Mouse (Mus musculus) left cerebral cortex, adult 2 months (tissue): ENCODE data around the gene Lrch1. TPM values are rescaled to one million over a fixed set of nuclear protein-coding genes. Genes with fewer than 3 reads are reported as not detected.

Experiments used
- DNase-seq, 2 experiments: peaks; one replicate each; pipeline ENCODE4 v3.0.0; 2021 to 2022; ENCODE audit warnings: low spot score in 2 of 2, mixed read lengths in 1 of 2; ENCODE audit errors: extremely low spot score in 1 of 2
- H3K27ac ChIP-seq: fragments of 200-600 bp; 2 replicates; pipeline ENCODE4 v1.8.1; 2022
- H3K4me3 ChIP-seq: fragments of 200-600 bp; 2 replicates; pipeline ENCODE4 v1.8.1; 2022
- CTCF ChIP-seq: fragments of 200-600 bp; IDR thresholded peaks from 2 replicates; pipeline ENCODE4 v1.8.1; 2022; ENCODE audit warnings: antibody characterized with exemption, mild to moderate bottlenecking, moderate library complexity
- intact Hi-C: fragments of 180-260 bp; cut with DNase I; formaldehyde crosslinking; loops from one replicate; pipeline ENCODE4 v1.15.1; 2025
- total RNA-seq, 2 experiments: library from RNA; stranded (reverse); gene quantifications; 2 replicates each; pipeline ENCODE4 v1.2.3; 2021

Gene Lrch1
- total RNA-seq, 2 experiments from 2014 or later = 14.8 to 16.3 TPM

DNA sequence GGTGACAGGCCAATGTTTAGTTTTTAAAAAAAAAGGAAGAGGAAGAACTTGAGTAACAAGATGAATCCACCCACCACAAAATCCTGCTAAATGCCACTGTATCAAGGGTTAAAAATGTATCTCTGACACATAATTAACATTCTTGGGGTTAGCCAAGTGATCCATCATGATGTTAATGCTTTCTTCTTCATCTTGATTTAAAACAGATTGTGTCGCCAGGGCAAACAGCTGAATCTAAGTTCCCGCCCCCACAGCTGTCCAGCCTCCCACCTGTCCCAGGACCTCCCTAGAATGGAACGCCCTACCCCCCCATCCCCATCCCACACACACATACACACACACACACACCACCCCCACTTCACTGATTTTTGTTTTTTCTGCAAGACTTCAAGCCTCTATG lies 64.9 kb downstream of the Lrch1 start:
- Histone ChIP-seq H3K4me3 (no peak overlapping the region), H3K27ac (no peak overlapping the region)
- TF ChIP-seq CTCF = no peak
- intact Hi-C loops = loop anchor here (2.0 kb wide), 1 partner anchor 64 kb away; the partner anchor contains the start of gene Lrch1
- DNase-seq = no peak

DNA sequence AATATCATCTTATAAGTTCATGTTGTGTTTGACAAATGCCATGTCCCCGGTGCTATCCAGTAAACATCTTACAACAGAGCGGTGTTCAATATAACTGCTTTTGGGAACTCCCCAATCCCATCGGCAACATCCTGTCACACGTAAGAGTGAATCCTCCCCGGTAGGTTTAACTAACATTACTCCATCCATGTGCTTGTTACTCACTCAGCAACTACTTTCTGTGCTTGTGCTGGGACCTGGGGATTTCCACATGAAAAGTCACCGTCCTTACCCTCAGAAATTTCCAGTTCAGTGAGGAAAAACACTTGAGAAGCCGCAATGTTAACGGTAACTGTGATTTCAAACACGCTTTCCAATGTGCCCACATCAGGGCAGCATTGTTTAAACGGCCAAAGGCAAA lies 66.8 kb downstream of the Lrch1 start:
- intact Hi-C loops = no loop called here
- no peak overlapping the region for H3K27ac ChIP-seq
- DNase-seq = no peak
- no peak overlapping the region for H3K4me3 ChIP-seq
- no peak for TF ChIP-seq CTCF

DNA sequence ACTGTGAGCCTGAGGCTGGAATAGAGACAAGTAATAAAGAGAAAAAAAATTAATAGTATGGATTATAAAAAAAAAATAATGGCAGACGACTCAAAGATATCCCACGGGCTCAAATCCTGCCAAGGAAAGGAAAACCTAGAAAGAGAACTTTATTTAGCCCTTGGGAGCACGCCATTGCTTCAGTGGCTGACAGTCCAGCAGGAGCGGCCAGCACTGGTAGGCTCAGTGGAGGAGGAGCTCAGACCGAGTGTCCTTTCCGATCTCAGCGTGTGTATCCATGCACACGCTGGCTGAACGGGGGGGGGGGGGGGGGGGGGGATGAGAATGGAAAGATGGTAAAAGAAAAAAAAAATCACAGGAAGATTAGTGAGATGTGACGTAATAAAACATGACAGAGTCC lies 68.2 kb downstream of the Lrch1 start:
- intact Hi-C loops = no loop called here
- no peak overlapping the region for H3K4me3 ChIP-seq
- DNase-seq = no peak
- H3K27ac ChIP-seq = no peak overlapping the region
- no peak for TF ChIP-seq CTCF

DNA sequence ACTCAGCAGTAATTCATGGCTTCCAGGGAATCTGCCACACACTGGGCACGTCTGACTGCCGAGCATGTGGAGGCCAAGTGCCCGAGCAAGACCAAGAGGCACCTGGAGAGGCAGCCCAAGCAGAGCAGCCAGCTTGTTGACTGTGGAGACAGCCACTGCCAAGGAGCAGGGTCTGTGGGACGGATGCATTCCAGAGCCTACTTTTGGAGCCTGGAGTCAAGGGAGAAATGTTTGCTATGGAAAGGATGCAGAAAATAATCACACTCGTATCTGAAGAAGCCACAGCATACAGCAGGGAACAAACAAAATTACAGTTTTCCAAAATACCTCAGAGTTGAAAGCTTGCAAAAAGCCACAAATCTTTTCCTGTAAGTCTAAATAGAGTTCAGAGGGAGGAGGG lies 70.4 kb downstream of the Lrch1 start:
- Histone ChIP-seq H3K4me3 (no peak overlapping the region), H3K27ac (no peak overlapping the region)
- intact Hi-C loops = no loop called here
- no peak for DNase-seq
- TF ChIP-seq CTCF = no peak

DNA sequence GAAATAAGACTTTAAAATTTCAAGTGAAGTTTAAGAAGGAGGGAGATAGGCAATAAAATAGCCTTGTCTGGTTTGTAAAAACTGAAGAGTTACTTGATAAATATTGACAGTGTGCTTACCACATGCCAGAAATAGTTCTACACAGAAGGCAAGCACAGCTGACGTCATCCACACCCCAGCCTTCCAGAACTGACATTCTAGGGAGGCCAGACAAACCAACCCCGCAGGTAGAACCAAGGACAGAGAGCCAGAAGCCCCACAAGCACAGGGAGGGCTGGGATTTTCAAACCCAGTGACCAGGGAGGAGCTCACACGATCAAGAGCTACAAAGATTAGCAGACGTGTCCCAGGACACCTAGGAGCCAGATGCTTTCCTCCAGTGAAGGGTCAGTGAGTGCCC lies 76.5 kb downstream of the Lrch1 start:
- no peak for TF ChIP-seq CTCF
- no peak overlapping the region for H3K27ac ChIP-seq
- intact Hi-C loops = no loop called here
- H3K4me3 ChIP-seq = no peak overlapping the region
- DNase-seq = no peak

DNA sequence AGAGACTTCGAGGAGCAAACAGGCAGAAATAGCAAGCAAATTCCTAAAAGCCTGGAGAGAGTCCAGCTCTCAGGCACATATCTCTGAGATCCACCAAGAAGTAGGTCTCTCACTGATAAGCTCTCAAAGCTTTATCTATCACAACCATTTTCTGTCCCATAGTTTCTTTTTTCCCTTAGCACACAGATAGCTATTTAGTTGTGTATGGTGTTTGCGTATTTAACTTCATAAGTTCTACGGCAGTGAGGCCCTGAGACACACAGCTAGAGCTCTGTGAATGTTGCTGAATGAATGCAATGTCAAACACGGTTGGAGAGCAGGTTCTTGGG lies 78.8 kb downstream of the Lrch1 start:
- intact Hi-C loops = no loop called here
- no peak overlapping the region for H3K27ac ChIP-seq
- no peak overlapping the region for H3K4me3 ChIP-seq
- no peak for DNase-seq
- no peak for TF ChIP-seq CTCF

DNA sequence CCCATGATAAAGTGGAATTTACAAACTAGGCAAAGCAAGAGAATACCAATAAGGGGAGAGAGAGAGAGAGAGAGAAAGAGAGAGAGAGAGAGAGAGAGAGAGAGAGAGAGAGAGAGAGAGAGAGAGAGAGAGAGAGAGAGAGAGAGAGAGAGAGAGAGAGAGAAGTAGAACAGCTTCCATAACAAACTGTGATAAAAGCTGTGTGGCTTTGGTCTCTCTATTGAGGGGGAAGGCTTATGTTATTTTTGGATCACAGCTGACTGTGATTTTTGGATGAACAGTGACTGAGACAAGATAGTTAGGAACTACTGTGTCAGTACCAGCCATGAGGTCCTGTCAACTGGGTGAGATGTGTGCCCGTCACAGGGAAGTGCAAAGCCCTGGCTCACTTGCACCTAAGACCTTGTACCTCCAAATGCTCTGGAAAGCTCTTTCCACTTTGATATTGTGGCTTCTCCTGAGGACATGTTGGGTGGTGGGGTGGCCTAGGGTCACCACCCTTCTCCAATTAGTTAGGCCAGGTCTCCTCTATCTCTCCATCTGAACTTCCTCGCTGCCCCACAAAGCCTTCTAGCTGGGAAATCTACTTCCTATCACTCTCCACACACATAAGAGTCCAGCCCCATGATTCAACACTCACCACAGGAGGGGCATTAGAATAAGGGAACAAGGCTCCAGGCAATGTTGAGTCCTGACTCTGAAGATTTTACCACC lies 79.3 kb downstream of the Lrch1 start:
- intact Hi-C loops = no loop called here
- no peak for TF ChIP-seq CTCF

DNA sequence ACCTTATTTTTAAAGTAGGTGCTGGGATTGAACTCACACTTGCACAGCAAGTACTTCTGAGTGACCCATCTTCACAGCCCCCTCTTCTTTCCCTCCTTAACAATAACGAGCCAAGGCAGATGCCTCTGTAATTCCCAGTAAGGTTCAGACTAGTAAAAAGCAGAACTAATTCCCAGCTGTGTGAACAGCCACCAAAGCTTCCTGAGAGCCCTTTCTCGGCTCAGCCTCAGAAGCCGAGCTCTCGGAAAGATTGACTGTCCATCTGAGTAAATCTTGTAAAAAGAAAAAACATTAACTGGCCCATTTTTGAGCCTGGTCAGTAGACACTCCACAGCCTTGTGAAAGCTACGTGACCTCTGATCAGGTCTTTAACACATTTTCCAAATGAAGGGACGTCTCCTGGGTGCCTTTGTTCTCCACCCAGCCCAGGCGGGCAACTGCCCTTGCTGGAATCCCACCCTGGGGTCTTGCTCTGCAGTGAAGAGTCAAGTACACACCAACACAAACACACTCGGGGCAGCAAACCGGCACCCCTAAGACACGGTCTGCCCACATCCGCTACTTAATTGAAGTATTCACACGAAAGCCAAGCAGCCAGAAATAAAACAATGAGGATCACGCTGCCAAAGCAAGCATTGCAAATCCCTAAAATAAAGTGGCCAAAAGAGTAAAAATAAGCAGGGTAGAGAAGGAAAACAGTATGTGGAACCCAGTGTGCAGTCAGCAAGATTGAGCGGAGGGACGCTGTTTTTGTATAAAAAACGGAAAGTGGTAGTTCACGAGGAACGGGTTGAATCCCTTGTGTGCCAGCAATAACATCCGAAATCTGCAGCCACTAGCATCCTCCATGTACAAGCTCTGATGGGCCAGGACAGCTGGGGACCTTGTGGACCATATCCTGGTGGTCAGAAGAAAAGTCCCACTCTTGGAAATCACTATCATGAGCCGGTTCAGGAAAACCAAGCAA lies 80.3 kb downstream of the Lrch1 start:
- intact Hi-C loops = no loop called here
- Histone ChIP-seq H3K4me3 (peak overlapping the region; percentile 28), H3K27ac (peak overlapping the region; percentile 32; the same call in 1 of the 2 replicates)
- no peak for TF ChIP-seq CTCF
- DNase-seq = no peak

More for the DNA sequence above, 79.3 kb downstream of the Lrch1 start:
- H3K4me3 ChIP-seq = no peak overlapping the region
- DNase-seq = no peak
- H3K27ac ChIP-seq = no peak overlapping the region

DNA sequence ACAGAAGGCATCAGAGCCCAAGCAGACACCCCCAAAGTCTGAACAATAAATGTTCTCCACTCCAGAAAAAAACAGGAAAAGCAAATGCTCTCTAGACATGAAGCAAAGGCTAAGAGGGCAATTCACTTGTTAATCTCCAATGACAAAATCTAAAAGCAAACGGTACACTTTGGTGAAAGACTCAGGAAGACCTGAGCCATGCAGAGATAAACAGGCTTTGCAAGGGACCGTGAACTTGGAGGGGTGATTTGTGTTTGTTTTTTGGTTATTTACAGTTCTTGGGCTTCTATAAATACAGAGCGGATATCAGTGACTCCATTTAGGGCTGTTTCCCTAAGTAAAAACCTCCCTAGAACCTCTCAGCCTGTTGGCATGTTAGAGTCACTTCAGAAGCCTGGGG lies 81.9 kb downstream of the Lrch1 start:
- Histone ChIP-seq H3K27ac (no peak overlapping the region), H3K4me3 (no peak overlapping the region)
- intact Hi-C loops = no loop called here
- TF ChIP-seq CTCF = no peak
- no peak for DNase-seq

DNA sequence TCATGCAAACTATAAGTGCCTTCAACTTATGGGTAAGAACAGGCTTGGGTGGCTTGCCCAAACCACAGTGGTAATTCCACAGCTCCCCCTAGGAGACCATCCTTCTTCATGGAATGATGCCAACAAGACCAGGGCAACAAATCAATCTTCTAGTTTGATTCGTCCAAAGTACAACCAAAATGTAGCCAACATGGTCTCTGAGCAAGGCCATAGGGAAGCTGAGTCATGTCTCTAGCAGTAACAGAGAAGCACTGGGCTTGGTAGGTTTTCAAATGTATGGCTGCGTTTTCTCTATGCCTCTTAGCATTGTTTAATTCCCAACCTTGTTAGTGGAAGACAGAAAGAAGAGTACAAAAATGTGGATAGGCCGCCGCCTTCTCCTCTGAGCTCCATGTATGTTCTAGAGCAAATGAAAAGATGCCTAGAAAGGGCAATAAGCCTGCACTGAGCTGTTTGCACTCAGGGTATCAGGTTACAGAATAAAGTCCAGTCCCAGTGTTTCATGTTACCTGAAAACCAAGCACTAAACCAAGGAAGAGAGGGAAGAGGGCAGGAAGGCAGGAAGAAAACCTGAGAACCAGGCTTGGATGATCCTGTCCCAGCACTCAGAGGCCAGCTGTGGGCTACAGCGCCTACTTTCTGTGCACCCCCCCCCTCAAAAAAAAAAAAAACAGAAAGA lies 82.7 kb downstream of the Lrch1 start:
- intact Hi-C loops = no loop called here
- Histone ChIP-seq H3K4me3 (no peak overlapping the region), H3K27ac (no peak overlapping the region)
- no peak for DNase-seq
- TF ChIP-seq CTCF = no peak

DNA sequence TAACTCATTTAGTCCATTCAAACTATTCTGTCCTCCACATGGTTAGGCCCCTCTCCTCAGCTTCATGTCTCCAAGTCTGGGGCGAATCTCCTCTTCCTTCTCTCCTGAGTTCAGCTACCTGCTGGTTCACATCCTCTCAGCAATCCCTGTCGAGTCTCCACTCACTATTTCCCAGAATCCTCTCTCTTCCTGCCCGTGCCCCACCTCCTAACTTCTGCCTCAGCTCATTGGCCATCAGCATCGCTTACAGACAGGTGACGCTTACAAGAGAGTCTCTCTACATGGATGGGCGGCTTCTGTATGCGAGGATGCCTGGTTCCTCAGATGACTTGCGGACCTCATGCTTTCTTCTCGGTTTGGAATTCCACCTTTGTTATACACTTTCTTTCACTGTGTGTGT lies 86.2 kb downstream of the Lrch1 start:
- Histone ChIP-seq H3K4me3 (no peak overlapping the region), H3K27ac (no peak overlapping the region)
- intact Hi-C loops = no loop called here
- no peak for DNase-seq
- TF ChIP-seq CTCF = no peak

DNA sequence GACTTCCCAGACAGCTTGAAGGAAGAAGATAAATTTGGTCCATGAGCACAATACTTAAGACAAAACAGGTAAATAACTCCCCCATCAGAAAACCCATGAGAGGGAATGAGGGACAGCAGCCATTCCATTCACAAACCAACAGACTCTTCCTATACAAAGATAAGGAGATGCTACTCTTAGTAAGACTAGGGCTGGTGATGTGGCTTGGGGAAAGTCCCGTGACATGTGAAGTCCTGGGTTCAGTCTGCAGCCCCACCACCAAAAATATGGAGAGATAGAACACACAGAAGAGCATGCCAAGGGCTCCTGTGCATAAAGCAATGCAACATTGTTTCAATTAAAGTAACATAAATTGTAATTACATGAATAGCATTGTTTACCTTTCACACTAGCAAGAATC lies 88.5 kb downstream of the Lrch1 start:
- no peak overlapping the region for H3K4me3 ChIP-seq
- no peak overlapping the region for H3K27ac ChIP-seq
- TF ChIP-seq CTCF = no peak
- intact Hi-C loops = no loop called here
- no peak for DNase-seq
